ENCODE assay signal across 8 mouse cellular contexts in the genomic region with DNA sequence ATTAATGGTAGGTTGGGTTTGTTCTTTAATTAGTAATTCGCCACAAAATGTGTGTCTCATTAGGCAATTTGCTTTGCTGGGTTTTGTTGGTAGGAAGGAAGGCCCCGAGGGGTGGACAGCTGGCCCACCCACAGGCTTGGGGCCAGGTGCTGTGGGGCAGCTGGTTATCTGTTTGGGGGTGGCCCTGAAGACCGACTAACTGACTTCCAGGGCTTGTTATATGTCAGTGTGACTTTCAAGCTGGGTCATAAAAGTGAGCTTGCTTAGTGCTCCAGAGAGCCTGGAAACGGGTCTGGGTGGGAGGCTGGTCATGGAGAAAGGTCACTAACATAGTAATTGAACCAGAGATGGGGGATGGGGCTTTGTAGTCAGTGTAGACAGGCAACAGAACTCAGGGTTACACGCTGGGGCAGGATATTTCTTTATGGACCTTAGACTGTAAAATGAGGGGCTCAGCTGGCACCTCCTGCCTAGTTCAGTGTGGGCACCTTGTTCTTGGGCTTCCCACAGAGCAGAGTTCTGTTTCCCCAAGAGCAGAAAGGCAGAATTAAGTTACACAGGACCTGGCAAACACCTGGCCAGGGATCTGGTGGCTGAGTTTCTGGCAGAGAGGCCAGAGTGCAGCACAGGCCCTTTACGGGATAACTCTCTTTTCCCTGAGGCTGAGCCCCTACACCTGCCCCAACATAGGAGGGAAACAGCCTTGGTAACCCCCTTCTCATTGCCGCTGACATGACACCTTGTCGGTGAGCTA. TPM values are rescaled to one million over a fixed set of nuclear protein-coding genes. Genes with fewer than 3 reads are reported as not detected.
A peak's percentile ranks its signal among the peaks of the same experiment; 100 is the strongest.
DNase-seq lines count a peak whose midpoint lies in the region; ATAC-seq and TF ChIP-seq lines count a peak whose summit lies in the region.

No protein-coding gene starts in this region.

- H3K27ac ChIP-seq in heart, postnatal 0 days (ENCODE audit: low read depth): peak overlapping the region; percentile 34; the same call in 1 of the 2 replicates
- H3K27ac ChIP-seq in heart, embryonic 11.5 days (ENCODE audit: low read depth, low read length): no peak overlapping the region
- H3K27ac ChIP-seq in hindbrain, embryonic 16.5 days (ENCODE audit: low read depth, low read length): peak overlapping the region; percentile 36
- H3K27ac ChIP-seq in limb, embryonic 15.5 days: peak overlapping the region; percentile 84

- no peak overlapping the region for H3K9ac ChIP-seq in heart, postnatal 0 days (replicated peaks; ENCODE audit: low read depth, low read length)
- no peak overlapping the region for H3K9ac ChIP-seq in heart, embryonic 11.5 days (ENCODE audit: low read depth, low read length)
- H3K9ac ChIP-seq in hindbrain, embryonic 16.5 days (ENCODE audit: low read depth, low read length): peak overlapping the region; percentile 13; the same call in 1 of the 2 replicates
- H3K9ac ChIP-seq in limb, embryonic 15.5 days: 0 out of 2 replicates have a peak overlapping the region, but pooled peaks have one; percentile 8

- no peak overlapping the region for H3K4me3 ChIP-seq in heart, postnatal 0 days (ENCODE audit: low read depth, low read length)
- H3K4me3 ChIP-seq in heart, embryonic 11.5 days (ENCODE audit: low read depth, low read length): no peak overlapping the region
- H3K4me3 ChIP-seq in hindbrain, embryonic 16.5 days (ENCODE audit: low read length): no peak overlapping the region
- peak overlapping the region; percentile 27 for H3K4me3 ChIP-seq in limb, embryonic 15.5 days

- no peak for TF ChIP-seq CTCF in heart, postnatal 0 days (IDR thresholded peaks at IDR 0.05; ENCODE audit: low read depth)

- 69% methylated on average over 8 of the region's 8 CpGs for WGBS in heart, postnatal 0 days
- 58% methylated on average over 8 of the region's 8 CpGs for WGBS in heart, embryonic 11.5 days (ENCODE audit: insufficient replicate concordance)
- WGBS in hindbrain, embryonic 16.5 days: 40% methylated on average over 8 of the region's 8 CpGs
- WGBS in limb, embryonic 15.5 days: 23% methylated on average over 8 of the region's 8 CpGs

- H3K4me1 ChIP-seq in heart, postnatal 0 days (ENCODE audit: control insufficient read depth, insufficient read depth): peaks cover 9% of the 10 kb centered on the region
- peaks cover 8% of the 10 kb centered on the region for H3K4me1 ChIP-seq in heart, embryonic 11.5 days (ENCODE audit: control insufficient read depth, insufficient read depth, low read length)
- peaks cover 11% of the 10 kb centered on the region for H3K4me1 ChIP-seq in hindbrain, embryonic 16.5 days (ENCODE audit: control insufficient read depth, insufficient read depth, low read depth, low read length)
- peaks cover 47% of the 10 kb centered on the region for H3K4me1 ChIP-seq in limb, embryonic 15.5 days

- peak overlapping the region; percentile 31; the same call in 1 of the 2 replicates for H3K4me2 ChIP-seq in heart, postnatal 0 days (ENCODE audit: low read depth, low read length)
- H3K4me2 ChIP-seq in heart, embryonic 11.5 days: no peak overlapping the region
- peak overlapping the region; percentile 37 for H3K4me2 ChIP-seq in hindbrain, embryonic 16.5 days (ENCODE audit: low read length)
- H3K4me2 ChIP-seq in limb, embryonic 15.5 days: peak overlapping the region; percentile 49

- no peak for ATAC-seq in heart, postnatal 0 days (ENCODE audit: insufficient read depth, low read depth)
- ATAC-seq in heart, embryonic 11.5 days (replicated peaks; ENCODE audit: insufficient number of reproducible peaks, low FRiP score, low TSS enrichment): no peak
- ATAC-seq in hindbrain, embryonic 16.5 days: no peak
- no peak for ATAC-seq in limb, embryonic 15.5 days (ENCODE audit: insufficient number of reproducible peaks, low FRiP score, low TSS enrichment, low read depth)

- peak; percentile 3 for DNase-seq in heart, postnatal 0 days (ENCODE audit: low spot score)
- peak; percentile 40 for DNase-seq in NIH3T3 (ENCODE audit: low read depth)
- DNase-seq in spleen, postnatal 36 days (ENCODE audit: low spot score in 2 of 2): no peak
- no peak for DNase-seq in adrenal gland, adult 2 months
- DNase-seq in urinary bladder, adult 18-20 months (ENCODE audit: low spot score in 2 of 2): no peak

- no peaks in the 10 kb centered on the region for H3K36me3 ChIP-seq in heart, postnatal 0 days (replicated peaks; ENCODE audit: control insufficient read depth, insufficient read depth, low read length)
- no peaks in the 10 kb centered on the region for H3K36me3 ChIP-seq in heart, embryonic 11.5 days (ENCODE audit: control insufficient read depth, insufficient read depth, low read length)
- no peaks in the 10 kb centered on the region for H3K36me3 ChIP-seq in hindbrain, embryonic 16.5 days (ENCODE audit: control insufficient read depth, insufficient read depth, low read length)
- no peaks in the 10 kb centered on the region for H3K36me3 ChIP-seq in limb, embryonic 15.5 days

- no peaks in the 10 kb centered on the region for H3K9me3 ChIP-seq in heart, postnatal 0 days (replicated peaks; ENCODE audit: control insufficient read depth, low read length)
- H3K9me3 ChIP-seq in heart, embryonic 11.5 days (replicated peaks; ENCODE audit: control insufficient read depth, low read length): no peaks in the 10 kb centered on the region
- no peaks in the 10 kb centered on the region for H3K9me3 ChIP-seq in hindbrain, embryonic 16.5 days (ENCODE audit: control insufficient read depth, low read length)
- no peaks in the 10 kb centered on the region for H3K9me3 ChIP-seq in limb, embryonic 15.5 days

- no peaks in the 10 kb centered on the region for H3K27me3 ChIP-seq in heart, postnatal 0 days (ENCODE audit: control insufficient read depth, insufficient read depth, low read length)
- H3K27me3 ChIP-seq in heart, embryonic 11.5 days (ENCODE audit: control insufficient read depth, insufficient read depth, low read length): no peaks in the 10 kb centered on the region
- no peaks in the 10 kb centered on the region for H3K27me3 ChIP-seq in hindbrain, embryonic 16.5 days (replicated peaks; ENCODE audit: control insufficient read depth, insufficient read depth, low read length)
- no peaks in the 10 kb centered on the region for H3K27me3 ChIP-seq in limb, embryonic 15.5 days

- no peak for TF ChIP-seq EP300 in heart, postnatal 0 days (IDR thresholded peaks at IDR 0.05; ENCODE audit: low read depth)

RNA-seq across cellular contexts. Expression of a gene that starts 0.6 kb away (rescaled TPM):
- total RNA-seq in heart, postnatal 0 days (2014; rRNA removed; ENCODE audit: low replicate concordance): not detected in 2 replicates
- polyA plus RNA-seq in heart, postnatal 0 days (2015; fragmentation: Nextera tagmentation; extraction: Ambion mirVana): 1.8 and 2.5 TPM in 2 replicates
- polyA plus RNA-seq in heart, embryonic 11.5 days (2014; fragmentation: Nextera tagmentation; extraction: Ambion mirVana): 0.24 and 0.79 TPM in 2 replicates
- 22.8 and 23.5 TPM in 2 replicates for polyA plus RNA-seq in hindbrain, embryonic 16.5 days (2015; fragmentation: Nextera tagmentation; extraction: Ambion mirVana)
- polyA plus RNA-seq in limb, embryonic 15.5 days (2015; fragmentation: Nextera tagmentation; extraction: Ambion mirVana): 16.2 and 19.4 TPM in 2 replicates
- total RNA-seq in adrenal gland, adult 2 months (2021): 10 to 100 TPM in 1 of 2 experiments, 1 to 10 TPM in 1; 7.8 to 12.0 TPM
- 0.77 and 0.97 TPM in 2 replicates for polyA plus RNA-seq in adrenal gland, adult 2 months (2012; rRNA removed)

RNA-seq across cellular contexts. Expression of a gene that starts 19.9 kb away (rescaled TPM):
- 38.3 and 43.0 TPM in 2 replicates for total RNA-seq in heart, postnatal 0 days (2014; rRNA removed; ENCODE audit: low replicate concordance)
- polyA plus RNA-seq in heart, postnatal 0 days (2015; fragmentation: Nextera tagmentation; extraction: Ambion mirVana): 12.3 and 12.6 TPM in 2 replicates
- polyA plus RNA-seq in heart, embryonic 11.5 days (2014; fragmentation: Nextera tagmentation; extraction: Ambion mirVana): 17.9 and 21.0 TPM in 2 replicates
- polyA plus RNA-seq in hindbrain, embryonic 16.5 days (2015; fragmentation: Nextera tagmentation; extraction: Ambion mirVana): 6.7 and 6.9 TPM in 2 replicates
- 24.6 and 24.8 TPM in 2 replicates for polyA plus RNA-seq in limb, embryonic 15.5 days (2015; fragmentation: Nextera tagmentation; extraction: Ambion mirVana)
- 10 to 100 TPM; 20.0 to 20.2 TPM for total RNA-seq in adrenal gland, adult 2 months (2021)
- polyA plus RNA-seq in adrenal gland, adult 2 months (2012; rRNA removed): 65.3 and 68.9 TPM in 2 replicates

RNA-seq across cellular contexts. Expression of a gene that starts 46.7 kb away (rescaled TPM):
- total RNA-seq in heart, postnatal 0 days (2014; rRNA removed; ENCODE audit: low replicate concordance): 28.9 and 39.4 TPM in 2 replicates
- polyA plus RNA-seq in heart, postnatal 0 days (2015; fragmentation: Nextera tagmentation; extraction: Ambion mirVana): 5.8 and 6.8 TPM in 2 replicates
- polyA plus RNA-seq in heart, embryonic 11.5 days (2014; fragmentation: Nextera tagmentation; extraction: Ambion mirVana): 22.1 and 25.0 TPM in 2 replicates
- 44.5 and 55.2 TPM in 2 replicates for polyA plus RNA-seq in hindbrain, embryonic 16.5 days (2015; fragmentation: Nextera tagmentation; extraction: Ambion mirVana)
- 15.1 and 18.2 TPM in 2 replicates for polyA plus RNA-seq in limb, embryonic 15.5 days (2015; fragmentation: Nextera tagmentation; extraction: Ambion mirVana)
- 10 to 100 TPM; 31.6 to 33.8 TPM for total RNA-seq in adrenal gland, adult 2 months (2021)
- 8.1 and 8.3 TPM in 2 replicates for polyA plus RNA-seq in adrenal gland, adult 2 months (2012; rRNA removed)

Comparison
In these comparisons a context has a peak if more than half of its experiments do, and no peak if none do; other contexts are left out.
1. DNase-seq: peak in heart, postnatal 0 days (single experiment) and NIH3T3 (single experiment); none in spleen, postnatal 36 days (0 of 2), adrenal gland, adult 2 months (single experiment) and urinary bladder, adult 18-20 months (0 of 2).
2. H3K9ac ChIP-seq: peak in hindbrain, embryonic 16.5 days (single experiment) and limb, embryonic 15.5 days (single experiment); none in heart, postnatal 0 days (single experiment) and heart, embryonic 11.5 days (single experiment).